Mouse (Mus musculus) T-helper 2 cell (primary cell): Measurements from ENCODE around the gene Omd.

Experiments used
- in situ Hi-C: fragments of 300-600 bp; cut with MboI, MseI; formaldehyde crosslinking; loops from one replicate; pipeline ENCODE4 v1.15.1; 2025; ENCODE audit warnings: high pct_unique_total_duplicates

The Omd gene

GRCm38 (mm10) chr13:49608589-49609322 is 26.5 kb downstream of the Omd start:
- in situ Hi-C loops, result no loop called here

- in situ Hi-C loops, result no loop called here
These were observed 34.8 kb downstream of the Omd start for GRCm38 (mm10) chr13:49617021-49617420.

- in situ Hi-C loops, result no loop called here
These were observed 36.1 kb downstream of the Omd start for GRCm38 (mm10) chr13:49618365-49618764.

- in situ Hi-C loops, result loop anchor here (10.0 kb wide), 1 partner anchor 138 kb away; no protein-coding TSS in a partner anchor
These were observed 41.0 kb downstream of the Omd start for GRCm38 (mm10) chr13:49623216-49623615.

GRCm38 (mm10) chr13:49628167-49628566 is 45.9 kb downstream of the Omd start:
- in situ Hi-C loops, result loop anchor here (10.0 kb wide), 1 partner anchor 143 kb away; no protein-coding TSS in a partner anchor

GRCm38 (mm10) chr13:49629076-49629475 is 46.8 kb downstream of the Omd start:
- in situ Hi-C loops, result loop anchor here (10.0 kb wide), 1 partner anchor 144 kb away; no protein-coding TSS in a partner anchor

- in situ Hi-C loops, result loop anchor here (5.0 kb wide), 1 partner anchor 193 kb away; no protein-coding TSS in a partner anchor
These were observed 57.7 kb downstream of the Omd start for GRCm38 (mm10) chr13:49639965-49640364.
